Mouse (Mus musculus): ENCODE data around the gene Scml4. TPM values are rescaled to one million over a fixed set of nuclear protein-coding genes. Genes with fewer than 3 reads are reported as not detected.

The Scml4 gene
- polyA plus RNA-seq, 1 experiment: 1.3 TPM

GRCm38 (mm10) chr10:42872269-42873010 lies 12.3 kb downstream of the Scml4 start:
- no peaks in the 10 kb centered on the region for H3K4me1 ChIP-seq (ENCODE audit: control insufficient read depth, insufficient read depth, low read length)
- H3K4me3 ChIP-seq (ENCODE audit: insufficient read depth, low read length): no peak overlapping the region
- no peak overlapping the region for H3K27ac ChIP-seq (ENCODE audit: insufficient read depth, low read length)
- no peak for TF ChIP-seq POLR2A (IDR thresholded peaks at IDR 0.05; ENCODE audit: extremely low read depth, insufficient read depth, low read length)

- H3K4me1 ChIP-seq (ENCODE audit: control insufficient read depth, insufficient read depth, low read length): no peaks in the 10 kb centered on the region
- TF ChIP-seq CTCF (IDR thresholded peaks at IDR 0.05; ENCODE audit: extremely low read depth, insufficient read depth, low read length) (no peak), POLR2A (IDR thresholded peaks at IDR 0.05; ENCODE audit: extremely low read depth, insufficient read depth, low read length) (no peak)
- no peak overlapping the region for H3K27ac ChIP-seq (ENCODE audit: insufficient read depth, low read length)
- H3K4me3 ChIP-seq (ENCODE audit: insufficient read depth, low read length): no peak overlapping the region
These were observed 13.0 kb downstream of the Scml4 start for GRCm38 (mm10) chr10:42873077-42873595.

- no peaks in the 10 kb centered on the region for H3K4me1 ChIP-seq (ENCODE audit: control insufficient read depth, insufficient read depth, low read length)
- TF ChIP-seq POLR2A (IDR thresholded peaks at IDR 0.05; ENCODE audit: extremely low read depth, insufficient read depth, low read length) (no peak), CTCF (IDR thresholded peaks at IDR 0.05; ENCODE audit: extremely low read depth, insufficient read depth, low read length) (no peak)
- H3K27ac ChIP-seq (ENCODE audit: insufficient read depth, low read length): no peak overlapping the region
- no peak overlapping the region for H3K4me3 ChIP-seq (ENCODE audit: insufficient read depth, low read length)
These were observed 16.0 kb downstream of the Scml4 start for GRCm38 (mm10) chr10:42876172-42876571.

GRCm38 (mm10) chr10:42879269-42879681 lies 19.1 kb downstream of the Scml4 start:
- TF ChIP-seq CTCF (IDR thresholded peaks at IDR 0.05; ENCODE audit: extremely low read depth, insufficient read depth, low read length) (no peak), POLR2A (IDR thresholded peaks at IDR 0.05; ENCODE audit: extremely low read depth, insufficient read depth, low read length) (no peak)
- H3K27ac ChIP-seq (ENCODE audit: insufficient read depth, low read length): no peak overlapping the region
- no peaks in the 10 kb centered on the region for H3K4me1 ChIP-seq (ENCODE audit: control insufficient read depth, insufficient read depth, low read length)
- no peak overlapping the region for H3K4me3 ChIP-seq (ENCODE audit: insufficient read depth, low read length)

GRCm38 (mm10) chr10:42879682-42880081 lies 19.5 kb downstream of the Scml4 start:
- H3K27ac ChIP-seq (ENCODE audit: insufficient read depth, low read length): no peak overlapping the region
- no peak overlapping the region for H3K4me3 ChIP-seq (ENCODE audit: insufficient read depth, low read length)
- no peaks in the 10 kb centered on the region for H3K4me1 ChIP-seq (ENCODE audit: control insufficient read depth, insufficient read depth, low read length)
- TF ChIP-seq POLR2A (IDR thresholded peaks at IDR 0.05; ENCODE audit: extremely low read depth, insufficient read depth, low read length) (no peak), CTCF (IDR thresholded peaks at IDR 0.05; ENCODE audit: extremely low read depth, insufficient read depth, low read length) (no peak)

GRCm38 (mm10) chr10:42887040-42887439 lies 26.9 kb downstream of the Scml4 start:
- Histone ChIP-seq H3K27ac (ENCODE audit: insufficient read depth, low read length) (no peak overlapping the region), H3K4me1 (ENCODE audit: control insufficient read depth, insufficient read depth, low read length) (no peaks in the 10 kb centered on the region), H3K4me3 (ENCODE audit: insufficient read depth, low read length) (no peak overlapping the region)
- TF ChIP-seq CTCF (IDR thresholded peaks at IDR 0.05; ENCODE audit: extremely low read depth, insufficient read depth, low read length): no peak
- TF ChIP-seq POLR2A (IDR thresholded peaks at IDR 0.05; ENCODE audit: extremely low read depth, insufficient read depth, low read length): no peak

- TF ChIP-seq POLR2A (IDR thresholded peaks at IDR 0.05; ENCODE audit: extremely low read depth, insufficient read depth, low read length): no peak
- no peak for TF ChIP-seq CTCF (IDR thresholded peaks at IDR 0.05; ENCODE audit: extremely low read depth, insufficient read depth, low read length)
- Histone ChIP-seq H3K4me1 (ENCODE audit: control insufficient read depth, insufficient read depth, low read length) (no peaks in the 10 kb centered on the region), H3K27ac (ENCODE audit: insufficient read depth, low read length) (no peak overlapping the region), H3K4me3 (ENCODE audit: insufficient read depth, low read length) (no peak overlapping the region)
These were observed 28.1 kb downstream of the Scml4 start for GRCm38 (mm10) chr10:42888241-42888640.

GRCm38 (mm10) chr10:42890365-42890764 lies 30.2 kb downstream of the Scml4 start:
- Histone ChIP-seq H3K4me1 (ENCODE audit: control insufficient read depth, insufficient read depth, low read length) (no peaks in the 10 kb centered on the region), H3K27ac (ENCODE audit: insufficient read depth, low read length) (no peak overlapping the region), H3K4me3 (ENCODE audit: insufficient read depth, low read length) (no peak overlapping the region)
- TF ChIP-seq CTCF (IDR thresholded peaks at IDR 0.05; ENCODE audit: extremely low read depth, insufficient read depth, low read length): no peak
- TF ChIP-seq POLR2A (IDR thresholded peaks at IDR 0.05; ENCODE audit: extremely low read depth, insufficient read depth, low read length): no peak

GRCm38 (mm10) chr10:42892250-42892649 lies 32.1 kb downstream of the Scml4 start:
- Histone ChIP-seq H3K4me1 (ENCODE audit: control insufficient read depth, insufficient read depth, low read length) (no peaks in the 10 kb centered on the region), H3K27ac (ENCODE audit: insufficient read depth, low read length) (no peak overlapping the region), H3K4me3 (ENCODE audit: insufficient read depth, low read length) (no peak overlapping the region)
- TF ChIP-seq CTCF (IDR thresholded peaks at IDR 0.05; ENCODE audit: extremely low read depth, insufficient read depth, low read length) (no peak), POLR2A (IDR thresholded peaks at IDR 0.05; ENCODE audit: extremely low read depth, insufficient read depth, low read length) (no peak)

- Histone ChIP-seq H3K27ac (ENCODE audit: insufficient read depth, low read length) (no peak overlapping the region), H3K4me1 (ENCODE audit: control insufficient read depth, insufficient read depth, low read length) (no peaks in the 10 kb centered on the region), H3K4me3 (ENCODE audit: insufficient read depth, low read length) (no peak overlapping the region)
- TF ChIP-seq POLR2A (IDR thresholded peaks at IDR 0.05; ENCODE audit: extremely low read depth, insufficient read depth, low read length): no peak
- no peak for TF ChIP-seq CTCF (IDR thresholded peaks at IDR 0.05; ENCODE audit: extremely low read depth, insufficient read depth, low read length)
These were observed 32.8 kb downstream of the Scml4 start for GRCm38 (mm10) chr10:42892987-42893386.

Data from cortical plate, adult 2 months (tissue).